In the genomic region with DNA sequence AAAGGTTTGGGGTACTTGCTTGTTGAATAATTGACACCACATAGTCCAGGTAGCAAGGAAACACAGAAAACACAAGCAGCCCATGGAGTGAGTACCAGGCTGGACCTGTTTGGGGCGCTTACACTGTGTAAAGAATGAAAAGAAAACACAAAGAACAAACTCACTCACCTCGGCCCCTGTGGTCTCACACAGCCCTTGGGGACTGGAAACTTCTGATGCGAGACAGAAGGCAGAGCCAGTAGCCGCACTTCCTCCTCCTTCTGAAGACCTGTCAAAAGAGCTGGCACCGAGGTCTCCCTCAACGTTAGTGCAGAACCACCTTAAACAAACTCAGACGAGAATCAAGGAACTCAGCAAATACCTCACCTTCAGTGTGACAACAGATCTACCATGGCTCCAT, we compare ENCODE assay signal across 9 mouse cellular contexts.
DNase-seq lines count a peak whose midpoint lies in the region; TF ChIP-seq lines count a peak whose summit lies in the region.
"Had no signal": no experiment of that assay in that cellular context is flagged by ENCODE, and none has a peak within 500 bp of the region (broad histone marks: within the 10 kb centered on the region; RNA-seq: fewer than 3 reads in every experiment).

No protein-coding gene starts in this region.

- H3K36me3 ChIP-seq in CH12.LX (replicated peaks in 1 of 2; ENCODE audit: control insufficient read depth in 1 of 2, insufficient read depth in 1 of 2, low read length in 1 of 2), result no peaks in the 10 kb centered on the region
- H3K36me3 ChIP-seq: neural tube, embryonic 12.5 days had no signal

- peak; percentile 8 for TF ChIP-seq RAD21 in CH12.LX (IDR thresholded peaks at IDR 0.05; ENCODE audit: low read depth, low read length)

- in situ Hi-C loops in CH12.LX (cut with MboI; ENCODE audit: low pct_ligation_motif_present, low pct_unique_long_range_greater_than_20kb, low sequenced_read_pairs), result no loop called here

- peak; percentile 55 for DNase-seq in CD4-positive helper T cell, adult 2 months (ENCODE audit: low read depth, low spot score)
- DNase-seq in CH12.LX (ENCODE audit: extremely low read depth), result peak; percentile 95
- DNase-seq in lung, postnatal 25 days (ENCODE audit: low spot score), result peak; percentile 44
- peak; percentile 40 to 71 for DNase-seq in spleen, postnatal 4 days (ENCODE audit: low spot score in 2 of 2)
- DNase-seq in adrenal gland, postnatal 14 days, result no peak
- DNase-seq in frontal cortex, postnatal 36 days (ENCODE audit: low spot score in 2 of 2), result no peak
- no peak for DNase-seq in embryo, embryonic 9.5 days (ENCODE audit: extremely low spot score)

- dilution Hi-C loops in CH12.LX (cut with MboI; ENCODE audit: extremely low pct_ligation_motif_present, extremely low pct_unique_long_range_greater_than_20kb, low sequenced_read_pairs), result no loop called here

- TF ChIP-seq POLR2A in CH12.LX (IDR thresholded peaks at IDR 0.05; ENCODE audit: low read depth, low read length), result 0 out of 2 replicates have a peak, but pooled peaks have one; percentile 36

- H3K9me3 ChIP-seq in CH12.LX (replicated peaks; ENCODE audit: low read length), result no peaks in the 10 kb centered on the region
- H3K9me3 ChIP-seq: neural tube, embryonic 12.5 days had no signal

- peak overlapping the region; percentile 10 for H3K9ac ChIP-seq in CH12.LX (ENCODE audit: insufficient read depth, low read depth)
- H3K9ac ChIP-seq: neural tube, embryonic 12.5 days had no signal

- TF ChIP-seq EP300 in CH12.LX (IDR thresholded peaks at IDR 0.05; ENCODE audit: low read length), result peak; percentile 85

- peak overlapping the region; percentile 33 for H3K27ac ChIP-seq in CH12.LX (ENCODE audit: insufficient read depth, low read depth)
- H3K27ac ChIP-seq: heart, adult 2 months; neural tube, embryonic 12.5 days had no signal

- H3K4me3 ChIP-seq in CH12.LX (replicated peaks in 1 of 3; ENCODE audit: low read depth in 2 of 3, low read length in 2 of 3, poor library complexity in 1 of 3), result peak overlapping the region in 1 of 3 experiments; percentile 25
- H3K4me3 ChIP-seq: heart, adult 2 months; neural tube, embryonic 12.5 days had no signal

- peak overlapping the region; percentile 89 for H3K4me2 ChIP-seq in CH12.LX (ENCODE audit: insufficient read depth, low read depth, poor library complexity, severe bottlenecking)
- H3K4me2 ChIP-seq: neural tube, embryonic 12.5 days had no signal

- no peaks in the 10 kb centered on the region for H3K79me2 ChIP-seq in CH12.LX (replicated peaks; ENCODE audit: control insufficient read depth, extremely low read depth, insufficient read depth, poor library complexity, severe bottlenecking)

- H3K27me3 ChIP-seq in CH12.LX (replicated peaks), result no peaks in the 10 kb centered on the region
- H3K27me3 ChIP-seq: neural tube, embryonic 12.5 days had no signal

- H3K4me1 ChIP-seq in CH12.LX (ENCODE audit: control insufficient read depth in 1 of 2, insufficient read depth in 2 of 2), result peaks cover 19 to 50% of the 10 kb centered on the region in 2 experiments
- H3K4me1 ChIP-seq: neural tube, embryonic 12.5 days had no signal

- TF ChIP-seq CTCF in CH12.LX (conservative IDR thresholded peaks at IDR 0.05 in 1 of 2, IDR thresholded peaks at IDR 0.05 in 1 of 2; ENCODE audit: low read depth in 2 of 2, low read length in 2 of 2), result peak in 1 of 2 experiments; percentile 15; a peak in 1 of 4 replicates

TF ChIP-seq in CH12.LX, 34 proteins besides CTCF, POLR2A, EP300 and RAD21:
- 0 out of 2 replicates have a peak, but pooled peaks have one; percentile 46 for TF ChIP-seq E2F4 (IDR thresholded peaks at IDR 0.05; ENCODE audit: insufficient replicate concordance, low read depth, low read length)
- no peak for TF ChIP-seq MYC (IDR thresholded peaks at IDR 0.05; ENCODE audit: low read depth, low read length)
- TF ChIP-seq NELFE (IDR thresholded peaks at IDR 0.05; ENCODE audit: low read depth, low read length), result 0 out of 2 replicates have a peak, but pooled peaks have one; percentile 28
- TF ChIP-seq UBTF (IDR thresholded peaks at IDR 0.05; ENCODE audit: low read depth, low read length), result no peak
- peak; percentile 54 for TF ChIP-seq BHLHE40 (IDR thresholded peaks at IDR 0.05; ENCODE audit: low read depth, low read length)
- peak; percentile 46 for TF ChIP-seq NRF1 (IDR thresholded peaks at IDR 0.05; ENCODE audit: low read depth, low read length)
- no peak for TF ChIP-seq GABPA (IDR thresholded peaks at IDR 0.05; ENCODE audit: insufficient replicate concordance, low read depth, low read length)
- TF ChIP-seq MAFK (IDR thresholded peaks at IDR 0.05; ENCODE audit: insufficient replicate concordance, low read length), result 0 out of 2 replicates have a peak, but pooled peaks have one; percentile 8
- TF ChIP-seq TBP (conservative IDR thresholded peaks at IDR 0.05; ENCODE audit: low read depth, low read length), result 0 out of 2 replicates have a peak, but pooled peaks have one; percentile 25
- TF ChIP-seq ZC3H11A (IDR thresholded peaks at IDR 0.05; ENCODE audit: low read depth, low read length), result no peak
- TF ChIP-seq USF1 (IDR thresholded peaks at IDR 0.05; ENCODE audit: low read depth, low read length), result no peak
- no peak for TF ChIP-seq PAX5 (IDR thresholded peaks at IDR 0.05; ENCODE audit: low read length)
- TF ChIP-seq ZMIZ1 (IDR thresholded peaks at IDR 0.05; ENCODE audit: low read depth, low read length), result peak; percentile 60
- TF ChIP-seq IRF4 (IDR thresholded peaks at IDR 0.05; ENCODE audit: low read depth, low read length), result peak; percentile 81
- peak; percentile 89 for TF ChIP-seq SIN3A (IDR thresholded peaks at IDR 0.05; ENCODE audit: low read length)
- peak; percentile 36 for TF ChIP-seq SMC3 (IDR thresholded peaks at IDR 0.05; ENCODE audit: low read depth, low read length)
- TF ChIP-seq JUND (conservative IDR thresholded peaks at IDR 0.05; ENCODE audit: low read depth, low read length), result no peak; the same call in 1 of the 2 replicates
- TF ChIP-seq RCOR1 (conservative IDR thresholded peaks at IDR 0.05; ENCODE audit: low read depth, low read length), result peak; percentile 79; the same call in 1 of the 2 replicates
- TF ChIP-seq TCF12 (IDR thresholded peaks at IDR 0.05; ENCODE audit: low read depth, low read length), result peak; percentile 73
- TF ChIP-seq POLR2AphosphoS2 (IDR thresholded peaks at IDR 0.05; ENCODE audit: low read depth, low read length), result no peak
- TF ChIP-seq USF2 (conservative IDR thresholded peaks at IDR 0.05; ENCODE audit: low read depth, low read length), result no peak
- TF ChIP-seq ZKSCAN1 (IDR thresholded peaks at IDR 0.05; ENCODE audit: borderline replicate concordance, low read depth, low read length), result no peak
- TF ChIP-seq ETS1 (conservative IDR thresholded peaks at IDR 0.05; ENCODE audit: low read depth, low read length), result no peak; the same call in none of the 2 replicates
- 0 out of 2 replicates have a peak, but pooled peaks have one; percentile 22 for TF ChIP-seq JUN (IDR thresholded peaks at IDR 0.05; ENCODE audit: insufficient read depth, low read depth, low read length)
- 0 out of 2 replicates have a peak, but pooled peaks have one; percentile 18 for TF ChIP-seq MAX (IDR thresholded peaks at IDR 0.05; ENCODE audit: low read length)
- TF ChIP-seq ZNF384 (IDR thresholded peaks at IDR 0.05; ENCODE audit: low read depth, low read length), result no peak; the same call in 1 of the 2 replicates
- TF ChIP-seq ELF1 (IDR thresholded peaks at IDR 0.05; ENCODE audit: low read depth, low read length), result peak; percentile 82
- no peak for TF ChIP-seq CHD1 (IDR thresholded peaks at IDR 0.05; ENCODE audit: low read depth, low read length)
- TF ChIP-seq CHD2 (IDR thresholded peaks at IDR 0.05; ENCODE audit: low read length), result peak; percentile 54; the same call in 1 of the 2 replicates
- 0 out of 2 replicates have a peak, but pooled peaks have one; percentile 42 for TF ChIP-seq KAT2A (IDR thresholded peaks at IDR 0.05; ENCODE audit: insufficient replicate concordance, low read length)
- peak; percentile 57 for TF ChIP-seq HCFC1 (IDR thresholded peaks at IDR 0.05; ENCODE audit: low read depth, low read length)
- TF ChIP-seq MEF2A (IDR thresholded peaks at IDR 0.05; ENCODE audit: borderline replicate concordance, low read depth, low read length), result peak; percentile 84; the same call in 1 of the 2 replicates
- TF ChIP-seq MXI1 (IDR thresholded peaks at IDR 0.05; ENCODE audit: low read depth, low read length), result peak; percentile 84
- TF ChIP-seq MAZ (IDR thresholded peaks at IDR 0.05; ENCODE audit: low read depth, low read length), result peak; percentile 90
TF ChIP-seq in CH12.LX: peak in this region for 21.

Comparison
In these comparisons a context has a peak if more than half of its experiments do, and no peak if none do; other contexts are left out.
1. DNase-seq: peak in CD4-positive helper T cell, adult 2 months (single experiment), CH12.LX (single experiment), lung, postnatal 25 days (single experiment) and spleen, postnatal 4 days (2 of 2); none in adrenal gland, postnatal 14 days (single experiment), frontal cortex, postnatal 36 days (0 of 2) and embryo, embryonic 9.5 days (single experiment).